Mouse (Mus musculus): ENCODE data around the gene Hist1h3a. TPM values are rescaled to one million over a fixed set of nuclear protein-coding genes. Genes with fewer than 3 reads are reported as not detected.
"Not testable (repeated sequence)": the region's sequence is repeated elsewhere in the genome, so short reads cannot be mapped to it uniquely, and the experiment has no call there.

Gene Hist1h3a
- polyA plus RNA-seq, 1 experiment from 2014 or later, result 4.6 TPM

DNA sequence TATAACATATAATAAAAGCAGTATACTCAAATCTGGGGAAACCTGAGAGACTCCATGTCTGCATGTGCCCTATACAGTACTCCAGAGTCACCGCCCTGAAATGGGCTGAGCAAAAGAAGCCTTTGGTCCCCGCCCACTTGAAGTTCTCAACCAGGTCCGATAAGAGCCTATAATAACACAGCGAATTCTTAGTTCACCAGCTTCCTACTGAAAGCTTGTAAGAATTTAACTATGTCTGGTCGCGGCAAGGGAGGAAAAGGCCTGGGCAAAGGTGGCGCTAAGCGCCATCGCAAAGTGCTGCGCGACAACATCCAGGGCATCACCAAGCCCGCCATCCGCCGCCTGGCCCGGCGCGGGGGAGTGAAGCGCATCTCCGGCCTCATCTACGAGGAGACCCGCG is 5.4 kb downstream of the Hist1h3a start, which contains the start of gene Hist1h4b:
Gene Hist1h4b (plus strand): TSS at position 224 of the 400 bp plus-strand sequence.
- Histone ChIP-seq H3K9me3 (no peaks in the 10 kb centered on the region), H3K4me1 (peaks cover 25% of the 10 kb centered on the region; the same call in 1 of the 2 replicates), H3K4me3 (peak within 1 kb of the TSS; percentile 42), H3K4me2 (replicated peaks) (peak within 1 kb of the TSS; percentile 58), H3K9ac (replicated peaks) (peak within 1 kb of the TSS; percentile 61), H3K36me3 (no peaks in the 10 kb centered on the region), H3K27me3 (no peaks in the 10 kb centered on the region), H3K27ac (replicated peaks) (peak within 1 kb of the TSS; percentile 86)
- WGBS, result under 1% methylated on average over 17 of the region's 22 CpGs
- ATAC-seq (ENCODE audit: low FRiP score, low read depth), result peak; percentile 68

DNA sequence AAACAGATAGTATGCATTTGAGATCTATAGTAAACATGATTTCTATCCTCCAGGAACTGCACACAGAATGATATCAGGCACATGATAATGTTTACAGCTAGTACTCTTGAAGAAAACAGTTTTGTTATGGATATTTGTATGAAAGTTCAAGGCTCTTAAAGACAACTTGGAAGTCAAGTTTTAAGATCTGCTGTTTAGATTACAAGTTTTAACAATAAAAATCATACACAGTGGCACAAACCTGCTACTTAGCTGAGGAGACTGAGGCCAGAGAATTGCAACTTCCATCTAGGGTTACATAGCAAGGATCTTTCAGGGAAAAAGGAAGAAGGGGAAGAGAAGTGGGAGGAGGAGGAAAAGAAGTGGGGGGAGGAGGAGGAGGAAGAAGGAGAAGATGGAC is 7.2 kb downstream of the Hist1h3a start:
- Histone ChIP-seq H3K27ac (replicated peaks) (no peak overlapping the region), H3K4me3 (no peak overlapping the region), H3K9ac (replicated peaks) (no peak overlapping the region), H3K36me3 (no peaks in the 10 kb centered on the region), H3K9me3 (no peaks in the 10 kb centered on the region), H3K4me1 (peaks cover 14% of the 10 kb centered on the region; the same call in 1 of the 2 replicates), H3K27me3 (no peaks in the 10 kb centered on the region), H3K4me2 (replicated peaks) (no peak overlapping the region)
- ATAC-seq (ENCODE audit: low FRiP score, low read depth), result no peak

DNA sequence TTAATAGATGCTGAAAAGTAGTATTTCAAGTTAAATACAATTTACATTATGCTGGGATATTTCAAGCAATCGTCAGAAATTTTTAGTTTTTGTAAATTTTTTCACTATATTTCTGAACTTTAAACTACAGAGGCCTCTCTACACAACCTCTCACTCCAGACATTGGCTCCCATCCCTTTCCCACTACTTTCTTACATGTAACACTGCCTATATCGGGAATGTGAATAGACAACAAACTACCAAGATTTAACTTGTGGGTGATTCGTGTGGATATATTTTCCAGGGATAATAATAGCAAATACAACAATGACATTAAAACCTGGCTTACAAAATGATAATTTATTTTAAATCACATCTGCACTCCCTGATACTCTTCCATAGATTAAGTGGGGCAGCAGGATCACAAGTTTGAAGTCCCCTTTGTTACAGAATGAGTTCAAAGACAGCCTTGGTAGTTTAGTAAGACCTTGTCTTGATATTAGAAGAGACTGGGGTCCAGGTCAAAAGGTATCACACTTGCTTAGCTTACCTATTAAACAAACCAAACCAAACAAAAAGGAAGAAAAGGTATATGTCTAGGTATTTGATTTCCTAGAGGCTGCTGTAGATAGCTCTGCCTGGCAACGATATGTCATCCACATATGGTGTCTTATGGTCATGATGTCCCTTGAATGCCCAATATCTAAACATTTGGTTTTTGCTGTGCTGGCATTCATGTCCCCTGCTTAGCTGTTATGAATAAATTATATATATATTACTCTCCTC is 8.7 kb downstream of the Hist1h3a start:
- H3K27me3 ChIP-seq, result no peaks in the 10 kb centered on the region
- H3K36me3 ChIP-seq, result no peaks in the 10 kb centered on the region
- no peak overlapping the region for H3K9ac ChIP-seq (replicated peaks)
- H3K4me2 ChIP-seq (replicated peaks), result peak overlapping the region; percentile 52
- H3K27ac ChIP-seq (replicated peaks), result peak overlapping the region; percentile 79
- ATAC-seq (ENCODE audit: low FRiP score, low read depth), result no peak
- no peaks in the 10 kb centered on the region for H3K9me3 ChIP-seq
- H3K4me1 ChIP-seq, result peaks cover 12% of the 10 kb centered on the region; the same call in 1 of the 2 replicates
- H3K4me3 ChIP-seq, result no peak overlapping the region
- 63% methylated on average over 4 of the region's 4 CpGs for WGBS

DNA sequence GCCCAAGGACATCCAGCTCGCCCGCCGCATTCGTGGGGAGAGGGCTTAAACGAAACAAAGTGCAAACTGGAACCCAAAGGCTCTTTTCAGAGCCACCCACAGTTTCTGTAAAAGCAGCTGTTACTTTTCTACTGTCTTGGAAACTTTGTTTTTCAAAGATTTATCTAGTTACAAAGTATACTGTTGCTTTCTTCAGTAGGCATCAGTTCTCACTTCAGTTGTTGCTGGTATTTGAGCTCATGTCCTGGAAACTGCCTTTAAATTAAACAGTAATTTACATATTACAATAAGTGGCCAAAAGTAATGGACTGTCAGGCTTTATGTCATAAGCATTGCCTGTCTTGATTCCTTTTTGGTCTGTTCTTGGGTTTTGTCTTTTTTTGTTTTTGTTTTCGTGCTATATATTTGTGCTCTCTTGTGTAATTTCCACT is 9.4 kb downstream of the Hist1h3a start:
- ATAC-seq (ENCODE audit: low FRiP score, low read depth), result no peak

DNA sequence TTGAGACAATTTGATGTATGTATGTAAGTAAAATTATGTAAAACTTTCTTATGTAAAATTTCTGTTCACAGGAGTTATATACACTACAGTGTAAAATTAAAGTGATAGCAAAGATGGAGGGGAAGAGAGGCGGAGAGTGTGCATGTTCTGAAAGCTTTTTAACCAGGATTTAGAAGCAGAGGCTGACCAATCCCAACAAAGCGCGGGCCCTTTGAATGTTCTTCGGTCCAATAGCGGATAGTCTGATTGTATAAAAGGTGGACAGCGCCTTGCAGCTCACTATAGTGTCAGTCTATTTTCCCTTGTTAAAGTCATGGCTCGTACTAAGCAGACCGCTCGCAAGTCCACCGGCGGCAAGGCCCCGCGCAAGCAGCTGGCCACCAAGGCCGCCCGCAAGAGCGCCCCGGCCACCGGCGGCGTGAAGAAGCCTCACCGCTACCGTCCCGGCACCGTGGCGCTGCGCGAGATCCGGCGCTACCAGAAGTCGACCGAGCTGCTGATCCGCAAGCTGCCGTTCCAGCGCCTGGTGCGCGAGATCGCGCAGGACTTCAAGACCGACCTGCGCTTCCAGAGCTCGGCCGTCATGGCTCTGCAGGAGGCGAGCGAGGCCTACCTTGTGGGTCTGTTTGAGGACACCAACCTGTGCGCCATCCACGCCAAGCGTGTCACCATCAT is 10.0 kb downstream of the Hist1h3a start, which contains the start of gene Hist1h3b:
Gene Hist1h3b (plus strand): TSS at position 201 of the 675 bp plus-strand sequence.
- 1% methylated on average over 16 of the region's 47 CpGs for WGBS
- H3K27me3 ChIP-seq, H3K36me3 ChIP-seq, H3K9me3 ChIP-seq: not testable (repeated sequence)
- peak within 1 kb of the TSS; percentile 47 for H3K4me3 ChIP-seq
- peak within 1 kb of the TSS; percentile 54 for H3K9ac ChIP-seq (replicated peaks)
- peaks cover 19% of the 10 kb centered on the region for H3K4me1 ChIP-seq
- H3K4me2 ChIP-seq (replicated peaks), result peak within 1 kb of the TSS; percentile 60
- ATAC-seq (ENCODE audit: low FRiP score, low read depth), result peak; percentile 85
- peak within 1 kb of the TSS; percentile 95 for H3K27ac ChIP-seq (replicated peaks)

More for the DNA sequence above, 9.4 kb downstream of the Hist1h3a start:
- H3K27ac ChIP-seq (replicated peaks), result peak overlapping the region; percentile 79
- H3K4me2 ChIP-seq (replicated peaks), result peak overlapping the region; percentile 52
- no peaks in the 10 kb centered on the region for H3K36me3 ChIP-seq
- H3K4me3 ChIP-seq, result peak overlapping the region; percentile 40
- no peaks in the 10 kb centered on the region for H3K9me3 ChIP-seq
- no peaks in the 10 kb centered on the region for H3K27me3 ChIP-seq
- WGBS, result under 1% methylated on average over 6 of the region's 6 CpGs
- peak overlapping the region; percentile 47 for H3K9ac ChIP-seq (replicated peaks)
- H3K4me1 ChIP-seq, result peaks cover 19% of the 10 kb centered on the region

DNA sequence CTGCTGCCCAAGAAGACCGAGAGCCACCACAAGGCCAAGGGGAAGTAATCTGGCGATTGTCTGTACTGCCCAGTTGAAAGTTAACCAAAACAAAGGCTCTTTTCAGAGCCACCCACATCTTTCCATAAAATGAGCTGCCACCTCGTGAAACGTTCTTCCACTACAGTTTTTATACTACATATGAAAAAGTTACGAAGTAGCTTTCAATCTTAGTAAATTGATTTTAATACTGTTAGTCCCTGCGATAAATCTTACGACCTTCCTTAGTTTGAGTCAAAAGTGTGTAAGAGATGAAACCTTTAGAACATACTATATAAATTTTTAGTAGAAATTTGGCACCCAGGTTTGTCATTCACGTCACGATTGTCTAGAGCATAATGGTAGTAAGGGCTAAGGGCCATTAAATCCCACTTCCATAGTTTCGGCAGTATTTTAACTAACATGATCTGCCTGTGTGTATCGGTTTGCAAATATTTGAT is 10.7 kb downstream of the Hist1h3a start:
- 1% methylated on average over 11 of the region's 11 CpGs for WGBS
- ATAC-seq (ENCODE audit: low FRiP score, low read depth), result peak; percentile 21

DNA sequence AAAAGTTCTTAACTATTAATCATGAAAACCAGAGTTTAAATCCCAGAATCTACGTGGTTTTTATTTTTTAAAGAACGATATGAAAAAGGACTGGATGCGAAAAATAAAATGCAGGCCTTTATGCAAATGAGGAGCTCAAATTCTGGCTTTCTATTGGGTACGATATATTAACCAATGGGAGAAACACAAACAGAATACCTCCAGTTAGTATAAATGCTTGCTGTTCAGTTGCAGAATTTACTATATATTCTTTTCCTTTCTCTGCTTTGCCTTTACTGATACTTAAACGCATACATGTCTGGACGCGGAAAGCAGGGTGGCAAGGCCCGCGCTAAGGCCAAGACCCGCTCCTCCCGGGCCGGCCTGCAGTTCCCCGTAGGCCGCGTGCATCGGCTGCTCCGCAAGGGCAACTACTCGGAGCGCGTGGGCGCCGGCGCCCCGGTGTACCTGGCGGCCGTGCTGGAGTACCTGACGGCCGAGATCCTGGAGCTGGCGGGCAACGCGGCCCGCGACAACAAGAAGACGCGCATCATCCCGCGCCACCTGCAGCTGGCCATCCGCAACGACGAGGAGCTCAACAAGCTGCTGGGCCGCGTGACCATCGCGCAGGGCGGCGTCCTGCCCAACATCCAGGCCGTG is 11.2 kb downstream of the Hist1h3a start, which contains the start of gene Hist1h2ab:
Gene Hist1h2ab (plus strand): TSS at position 288 of the 639 bp plus-strand sequence.
- H3K9me3 ChIP-seq, H3K36me3 ChIP-seq, H3K27me3 ChIP-seq: not testable (repeated sequence)
- Histone ChIP-seq H3K4me3 (peak within 1 kb of the TSS; percentile 47), H3K9ac (replicated peaks) (peak within 1 kb of the TSS; percentile 54), H3K4me1 (peaks cover 22% of the 10 kb centered on the region), H3K27ac (replicated peaks) (peak within 1 kb of the TSS; percentile 95), H3K4me2 (replicated peaks) (peak within 1 kb of the TSS; percentile 60)
- ATAC-seq (ENCODE audit: low FRiP score, low read depth), result peak; percentile 47
- under 1% methylated on average over 35 of the region's 47 CpGs for WGBS

More for the DNA sequence above, 10.7 kb downstream of the Hist1h3a start:
- H3K9ac ChIP-seq (replicated peaks), result peak overlapping the region; percentile 54; the same call in 1 of the 2 replicates
- no peaks in the 10 kb centered on the region for H3K36me3 ChIP-seq
- peak overlapping the region; percentile 95 for H3K27ac ChIP-seq (replicated peaks)
- no peaks in the 10 kb centered on the region for H3K27me3 ChIP-seq
- no peaks in the 10 kb centered on the region for H3K9me3 ChIP-seq
- peaks cover 22% of the 10 kb centered on the region for H3K4me1 ChIP-seq
- H3K4me2 ChIP-seq (replicated peaks), result peak overlapping the region; percentile 60
- peak overlapping the region; percentile 47 for H3K4me3 ChIP-seq

DNA sequence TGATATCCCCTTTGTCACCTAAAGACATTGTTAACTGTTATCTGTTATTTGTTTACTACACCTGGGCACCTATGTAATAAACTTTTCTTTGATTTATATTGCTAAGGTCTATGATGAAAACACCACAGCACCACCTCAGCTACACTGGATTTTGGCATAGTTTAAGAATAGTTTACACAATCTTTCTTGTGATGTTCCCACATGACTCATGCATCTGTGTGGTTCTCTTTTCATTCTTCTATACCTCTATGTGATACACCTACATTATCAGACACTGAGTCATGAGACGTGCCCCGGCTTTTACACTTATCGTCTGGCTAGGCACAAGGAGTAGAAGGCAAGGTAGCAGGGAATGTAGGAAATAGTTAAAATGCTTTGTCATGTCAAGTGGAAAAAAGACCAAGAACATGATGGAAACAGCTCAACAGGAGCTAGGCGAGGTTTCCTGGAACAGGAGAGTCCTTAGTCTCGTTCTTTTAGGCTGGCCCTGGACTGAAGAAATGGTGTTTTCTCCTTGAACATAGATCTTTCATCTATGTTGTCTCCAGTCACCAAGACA is 12.5 kb downstream of the Hist1h3a start:
- ATAC-seq (ENCODE audit: low FRiP score, low read depth), result no peak
- no peak overlapping the region for H3K4me2 ChIP-seq (replicated peaks)

DNA sequence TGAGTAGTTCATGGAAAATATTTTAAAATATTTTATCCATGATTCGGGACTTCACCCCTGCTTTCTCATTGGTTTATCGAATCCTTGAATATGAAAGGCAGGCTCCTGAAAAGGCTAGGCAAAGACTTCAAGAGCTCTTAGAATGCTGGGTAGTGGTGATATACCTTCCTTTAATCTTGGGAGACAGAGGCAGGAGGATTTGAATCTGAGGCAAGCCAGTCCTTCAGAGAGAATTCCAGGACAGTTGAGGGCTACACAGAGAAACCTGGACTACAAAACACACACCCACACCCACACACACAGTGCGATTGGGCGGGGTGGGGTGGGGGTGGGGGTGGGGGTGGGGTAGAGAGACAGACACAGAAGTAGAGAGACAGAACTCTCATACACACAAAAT is 14.3 kb downstream of the Hist1h3a start:
- no peaks in the 10 kb centered on the region for H3K27me3 ChIP-seq
- H3K36me3 ChIP-seq, result no peaks in the 10 kb centered on the region
- WGBS, result 3% methylated on average over 4 of the region's 4 CpGs
- no peaks in the 10 kb centered on the region for H3K9me3 ChIP-seq
- H3K9ac ChIP-seq (replicated peaks), result no peak overlapping the region; the same call in 1 of the 2 replicates
- H3K4me3 ChIP-seq, result no peak overlapping the region
- peak overlapping the region; percentile 67 for H3K4me2 ChIP-seq (replicated peaks)
- peaks cover 24% of the 10 kb centered on the region for H3K4me1 ChIP-seq
- ATAC-seq (ENCODE audit: low FRiP score, low read depth), result no peak
- peak overlapping the region; percentile 98 for H3K27ac ChIP-seq (replicated peaks)

More for the DNA sequence above, 12.5 kb downstream of the Hist1h3a start:
- H3K4me1 ChIP-seq, result peaks cover 25% of the 10 kb centered on the region
- no peak overlapping the region for H3K9ac ChIP-seq (replicated peaks)
- no peaks in the 10 kb centered on the region for H3K27me3 ChIP-seq
- no peak overlapping the region for H3K4me3 ChIP-seq
- WGBS, result 90% methylated on average over 5 of the region's 5 CpGs
- H3K36me3 ChIP-seq, result no peaks in the 10 kb centered on the region
- no peaks in the 10 kb centered on the region for H3K9me3 ChIP-seq
- peak overlapping the region; percentile 70; the same call in 1 of the 2 replicates for H3K27ac ChIP-seq (replicated peaks)

DNA sequence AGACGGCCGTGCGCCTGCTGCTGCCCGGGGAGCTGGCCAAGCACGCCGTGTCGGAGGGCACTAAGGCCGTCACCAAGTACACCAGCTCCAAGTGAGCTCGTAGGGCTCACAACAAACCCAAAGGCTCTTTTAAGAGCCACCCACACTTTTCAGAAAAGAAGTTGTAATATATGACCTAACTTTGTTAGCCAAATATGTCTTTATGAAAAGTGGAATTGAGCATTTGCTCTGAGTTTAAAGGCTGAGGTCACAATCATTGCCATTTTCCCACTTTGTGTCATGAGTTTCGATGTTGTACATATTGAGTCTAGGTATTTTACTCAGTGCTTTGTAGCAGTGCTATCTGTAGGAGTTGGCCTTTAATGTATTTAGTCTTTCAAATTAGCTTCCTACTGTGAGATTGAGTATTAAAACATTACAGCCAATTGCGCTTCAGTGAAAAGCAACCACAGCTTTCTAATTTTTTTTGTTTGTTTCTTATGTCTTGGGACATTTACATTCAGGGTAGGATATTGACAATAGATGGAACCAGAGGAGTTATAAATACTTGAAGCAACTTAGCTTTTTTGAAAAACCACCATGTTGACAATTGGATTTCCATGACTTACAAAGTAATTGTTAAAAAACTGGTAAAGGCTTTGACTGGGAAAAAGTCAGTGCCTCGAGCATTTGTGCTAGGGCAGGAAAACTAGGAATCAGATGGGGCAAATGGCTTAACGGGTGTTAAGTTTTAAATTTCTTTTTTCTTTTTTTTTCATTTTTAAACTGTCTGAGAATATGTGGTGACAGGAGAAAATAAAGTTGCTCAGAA is 14.9 kb downstream of the Hist1h3a start:
- H3K4me3 ChIP-seq, result peak overlapping the region; percentile 47
- peaks cover 21% of the 10 kb centered on the region for H3K4me1 ChIP-seq
- H3K9ac ChIP-seq (replicated peaks), result peak overlapping the region; percentile 47
- no peaks in the 10 kb centered on the region for H3K36me3 ChIP-seq
- 2% methylated on average over 13 of the region's 13 CpGs for WGBS
- no peaks in the 10 kb centered on the region for H3K9me3 ChIP-seq
- H3K27me3 ChIP-seq, result no peaks in the 10 kb centered on the region
- peak overlapping the region; percentile 98 for H3K27ac ChIP-seq (replicated peaks)
- peak; percentile 7; the same call in 1 of the 2 replicates for ATAC-seq (ENCODE audit: low FRiP score, low read depth)
- H3K4me2 ChIP-seq (replicated peaks), result peak overlapping the region; percentile 67

Data from midbrain, embryonic 12.5 days (tissue).